Mouse (Mus musculus) E14TG2a.4 (cell line): ENCODE measurements around the gene Itgb4.

Experiments used
- CTCF ChIP-seq: conservative IDR thresholded peaks from 2 replicates; pipeline ENCODE4 v1.5.1; 2014; ENCODE audit warnings: low read length
- NANOG ChIP-seq: IDR thresholded peaks from 2 replicates; pipeline ENCODE4 v1.6.1; 2014; ENCODE audit warnings: borderline replicate concordance, low read length, mixed read lengths

GRCm38 (mm10) chr11:116036671-116037070 lies 62.2 kb downstream of the Itgb4 start:
- TF ChIP-seq CTCF (no peak), NANOG (no peak)
